Comparison of ENCODE assay signal across 32 mouse cellular contexts in the genomic region with DNA sequence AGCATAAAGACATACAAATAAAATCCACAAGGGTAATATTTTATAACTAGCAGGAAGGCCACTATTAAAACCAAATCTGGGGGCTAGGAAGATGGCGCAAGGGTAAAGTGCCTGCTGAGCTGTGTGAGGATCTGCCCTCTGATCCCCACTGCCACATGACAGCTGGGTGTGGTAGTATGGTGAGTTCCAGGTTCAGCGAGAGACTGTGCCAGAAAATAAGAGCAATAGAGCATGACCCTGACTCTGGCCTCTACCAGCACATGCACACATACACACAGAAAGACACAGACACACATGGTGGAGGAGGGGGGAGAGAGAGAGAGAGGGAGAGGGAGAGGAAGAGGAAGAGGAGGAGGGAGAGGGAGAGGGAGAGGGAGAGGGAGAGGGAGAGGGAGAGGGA. TPM values are rescaled to one million over a fixed set of nuclear protein-coding genes. Genes with fewer than 3 reads are reported as not detected.
A peak's percentile ranks its signal among the peaks of the same experiment; 100 is the strongest.
DNase-seq lines count a peak whose midpoint lies in the region; ATAC-seq lines count a peak whose summit lies in the region.
"Had no signal": no experiment of that assay in that cellular context is flagged by ENCODE, and none has a peak within 500 bp of the region (broad histone marks: within the 10 kb centered on the region; RNA-seq: fewer than 3 reads in every experiment).

No protein-coding gene starts in this region.

- no peaks in the 10 kb centered on the region for H3K9me3 ChIP-seq in kidney, embryonic 15.5 days (replicated peaks)
- no peaks in the 10 kb centered on the region for H3K9me3 ChIP-seq in intestine, embryonic 15.5 days
- H3K9me3 ChIP-seq: forebrain, embryonic 13.5 days; hindbrain, embryonic 13.5 days; limb, embryonic 10.5 days; limb, embryonic 15.5 days; midbrain, embryonic 15.5 days; neural tube, embryonic 15.5 days had no signal

- 72% methylated on average over 2 of the region's 2 CpGs for WGBS in kidney, embryonic 15.5 days
- 77% methylated on average over 2 of the region's 2 CpGs for WGBS in intestine, embryonic 15.5 days

- no peak for ATAC-seq in kidney, embryonic 15.5 days (replicated peaks; ENCODE audit: low FRiP score)
- peak; percentile 73 for ATAC-seq in intestine, embryonic 15.5 days
- ATAC-seq: CD4-positive, CD25-positive, alpha-beta regulatory T cell, adult 4 months; forebrain, embryonic 13.5 days; midbrain, embryonic 15.5 days had no signal

- no peak overlapping the region for H3K27ac ChIP-seq in kidney, embryonic 15.5 days
- no peak overlapping the region for H3K27ac ChIP-seq in intestine, embryonic 15.5 days
- H3K27ac ChIP-seq: embryonic facial prominence, embryonic 10.5 days; embryonic facial prominence, embryonic 15.5 days; forebrain, embryonic 13.5 days; hindbrain, embryonic 13.5 days; limb, embryonic 10.5 days; limb, embryonic 15.5 days; midbrain, embryonic 10.5 days; midbrain, embryonic 15.5 days; neural tube, embryonic 15.5 days; stomach, postnatal 0 days had no signal

- peak; percentile 35 for DNase-seq in kidney, adult 18-20 months
- peak; percentile 25 for DNase-seq in A20 (ENCODE audit: low read depth, low spot score)
- DNase-seq in kidney, postnatal 14 days: peak; percentile 26
- DNase-seq in MN1 (ENCODE audit: low spot score): no peak
- no peak for DNase-seq in ovary, adult 18-20 months (ENCODE audit: low spot score)
- no peak for DNase-seq in layer of hippocampus, adult 18-20 months (ENCODE audit: low spot score in 2 of 2)
- DNase-seq: adrenal gland, postnatal 36 days; cerebellum, adult 2 months; cerebellum, postnatal 25 days; gastrocnemius, postnatal 14 days; heart, adult 18-20 months; heart, postnatal 4 days; layer of hippocampus, adult 9-11 months; lung, adult 18-20 months; lung, postnatal 14 days; spleen, adult 18-20 months; thymus, adult 18-20 months; thymus, postnatal 4 days had no signal

- no peaks in the 10 kb centered on the region for H3K4me1 ChIP-seq in kidney, embryonic 15.5 days
- H3K4me1 ChIP-seq in intestine, embryonic 15.5 days (replicated peaks): no peaks in the 10 kb centered on the region
- H3K4me1 ChIP-seq: embryonic facial prominence, embryonic 10.5 days; embryonic facial prominence, embryonic 15.5 days; hindbrain, embryonic 13.5 days; limb, embryonic 10.5 days; midbrain, embryonic 10.5 days; midbrain, embryonic 15.5 days; neural tube, embryonic 15.5 days had no signal

- no peak overlapping the region for H3K4me2 ChIP-seq in kidney, embryonic 15.5 days
- no peak overlapping the region for H3K4me2 ChIP-seq in intestine, embryonic 15.5 days (replicated peaks)
- H3K4me2 ChIP-seq: embryonic facial prominence, embryonic 15.5 days; forebrain, embryonic 13.5 days; heart, embryonic 11.5 days; hindbrain, embryonic 13.5 days; limb, embryonic 15.5 days; midbrain, embryonic 15.5 days; neural tube, embryonic 15.5 days had no signal

- H3K9ac ChIP-seq in kidney, embryonic 15.5 days: no peak overlapping the region
- H3K9ac ChIP-seq in intestine, embryonic 15.5 days: no peak overlapping the region
- H3K9ac ChIP-seq: embryonic facial prominence, embryonic 15.5 days; forebrain, embryonic 13.5 days; hindbrain, embryonic 13.5 days; limb, embryonic 15.5 days; midbrain, embryonic 15.5 days; neural tube, embryonic 15.5 days had no signal

- no peaks in the 10 kb centered on the region for H3K27me3 ChIP-seq in kidney, embryonic 15.5 days
- no peaks in the 10 kb centered on the region for H3K27me3 ChIP-seq in intestine, embryonic 15.5 days (replicated peaks)
- H3K27me3 ChIP-seq: embryonic facial prominence, embryonic 15.5 days; forebrain, embryonic 13.5 days; hindbrain, embryonic 13.5 days; limb, embryonic 15.5 days; midbrain, embryonic 15.5 days; neural tube, embryonic 15.5 days had no signal

- no peak overlapping the region for H3K4me3 ChIP-seq in kidney, embryonic 15.5 days (replicated peaks)
- no peak overlapping the region for H3K4me3 ChIP-seq in intestine, embryonic 15.5 days (replicated peaks)
- H3K4me3 ChIP-seq: embryonic facial prominence, embryonic 10.5 days; embryonic facial prominence, embryonic 15.5 days; forebrain, embryonic 13.5 days; hindbrain, embryonic 13.5 days; limb, embryonic 10.5 days; limb, embryonic 15.5 days; midbrain, embryonic 10.5 days; midbrain, embryonic 15.5 days; neural tube, embryonic 15.5 days had no signal

- peaks cover 18% of the 10 kb centered on the region; the same call in 1 of the 2 replicates for H3K36me3 ChIP-seq in kidney, embryonic 15.5 days
- H3K36me3 ChIP-seq in intestine, embryonic 15.5 days: no peaks in the 10 kb centered on the region
- H3K36me3 ChIP-seq: hindbrain, embryonic 13.5 days; midbrain, embryonic 10.5 days; midbrain, embryonic 15.5 days; neural tube, embryonic 15.5 days had no signal

RNA-seq across cellular contexts. Expression of gene Ric1, which starts 10.3 kb away (rescaled TPM):
- polyA plus RNA-seq in kidney, embryonic 15.5 days (2015; fragmentation: Nextera tagmentation; extraction: Ambion mirVana): 14.2 and 14.6 TPM in 2 replicates
- polyA plus RNA-seq in intestine, embryonic 15.5 days (2015; fragmentation: Nextera tagmentation; extraction: Ambion mirVana): 11.9 and 12.3 TPM in 2 replicates
- 10 to 100 TPM; 41.8 to 42.0 TPM for total RNA-seq in layer of hippocampus, adult 18-20 months (2021)

Comparison
In these comparisons a context has a peak if more than half of its experiments do, and no peak if none do; other contexts are left out.
1. DNase-seq: peak in kidney, adult 18-20 months (single experiment), A20 (single experiment) and kidney, postnatal 14 days (single experiment); none in MN1 (single experiment), ovary, adult 18-20 months (single experiment) and layer of hippocampus, adult 18-20 months (0 of 2).